Mouse (Mus musculus): Measurements from ENCODE around the gene Setd7. TPM values are rescaled to one million over a fixed set of nuclear protein-coding genes. Genes with fewer than 3 reads are reported as not detected.
A peak's percentile ranks its signal among the peaks of the same experiment; 100 is the strongest.
"Not testable (repeated sequence)": the region's sequence is repeated elsewhere in the genome, so short reads cannot be mapped to it uniquely, and the experiment has no call there.

Setd7 gene
- polyA plus RNA-seq, 1 experiment from 2014 or later = 4.8 TPM

DNA sequence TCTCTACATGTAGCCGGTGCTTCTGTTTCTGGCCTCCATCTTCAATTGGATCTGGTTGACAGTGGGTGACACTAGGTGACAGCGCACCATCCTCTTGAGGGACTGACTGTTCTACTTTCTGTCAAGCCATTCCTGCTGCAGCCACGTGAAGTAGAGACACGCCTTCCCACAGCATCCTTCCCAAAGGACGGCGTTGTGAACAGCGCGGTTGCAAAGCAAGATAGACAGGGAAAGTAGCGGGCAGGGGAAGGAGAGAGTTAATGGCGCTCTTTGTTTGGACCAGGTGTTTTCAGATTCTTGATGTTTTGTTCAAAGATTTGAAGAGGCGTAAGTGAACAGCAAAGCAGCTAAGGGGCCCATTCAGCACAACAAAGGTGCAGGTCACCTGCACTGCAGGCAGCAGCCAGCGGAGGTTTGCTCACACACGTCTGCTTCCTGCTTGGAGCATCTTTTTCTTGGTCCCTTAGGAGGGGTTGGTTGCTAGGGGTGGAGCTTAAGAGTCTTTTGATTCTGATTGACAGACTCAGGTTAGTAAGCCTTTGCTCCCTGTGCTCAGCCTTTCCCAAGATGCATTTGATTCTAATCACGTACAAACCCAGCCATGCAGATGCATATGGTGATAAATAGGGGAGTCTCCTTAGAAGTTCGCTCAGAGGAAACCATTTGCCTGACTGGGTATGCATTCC lies 29.7 kb upstream of the Setd7 start:
- no peaks in the 10 kb centered on the region for H3K36me3 ChIP-seq (ENCODE audit: control insufficient read depth, insufficient read depth, low read length)
- H3K4me2 ChIP-seq (ENCODE audit: low read depth, low read length) = no peak overlapping the region
- H3K4me3 ChIP-seq (replicated peaks; ENCODE audit: low read length) = no peak overlapping the region
- no peaks in the 10 kb centered on the region; the same call in 1 of the 2 replicates for H3K4me1 ChIP-seq (ENCODE audit: control insufficient read depth, insufficient read depth, low read length)
- H3K9me3 ChIP-seq (replicated peaks; ENCODE audit: control insufficient read depth, low read length) = no peaks in the 10 kb centered on the region
- no peak for ATAC-seq (ENCODE audit: insufficient read depth, low FRiP score)
- no peak overlapping the region for H3K9ac ChIP-seq (ENCODE audit: low read length)
- no peak overlapping the region for H3K27ac ChIP-seq (ENCODE audit: low read length)
- 49% methylated on average over 15 of the region's 15 CpGs for WGBS
- no peaks in the 10 kb centered on the region for H3K27me3 ChIP-seq (ENCODE audit: control insufficient read depth, insufficient read depth, low read length)

DNA sequence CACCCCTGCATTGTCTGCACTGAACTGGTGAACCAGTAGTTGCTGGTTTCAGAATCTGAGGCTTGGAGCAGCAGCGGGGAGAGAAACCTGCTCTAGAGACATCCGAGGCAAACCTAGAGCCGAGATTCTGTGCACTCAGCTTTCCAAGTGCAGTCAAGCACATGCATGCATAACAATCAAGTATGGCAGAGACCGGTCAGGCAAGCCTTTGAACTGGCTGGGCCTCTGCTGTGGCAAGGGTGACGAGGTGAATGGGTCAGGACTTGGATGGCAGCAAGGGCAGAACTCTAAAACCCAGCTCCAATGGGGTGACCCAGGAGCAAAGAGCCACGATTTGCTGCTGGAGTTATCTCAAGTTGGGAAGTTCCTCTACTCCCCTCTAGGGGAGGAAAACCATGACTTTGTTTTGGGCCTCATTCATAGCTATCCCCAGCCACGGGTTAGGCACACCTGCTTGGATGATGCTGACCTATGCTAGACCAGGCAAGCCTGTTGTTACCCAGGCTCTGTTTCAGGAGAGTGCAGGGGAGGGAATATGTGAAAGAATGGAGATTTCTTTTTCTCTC lies 27.1 kb upstream of the Setd7 start:
- Histone ChIP-seq H3K4me1 (ENCODE audit: control insufficient read depth, insufficient read depth, low read length) (no peaks in the 10 kb centered on the region; the same call in 1 of the 2 replicates), H3K9me3 (replicated peaks; ENCODE audit: control insufficient read depth, low read length) (no peaks in the 10 kb centered on the region), H3K9ac (ENCODE audit: low read length) (no peak overlapping the region), H3K4me3 (replicated peaks; ENCODE audit: low read length) (no peak overlapping the region), H3K27me3 (ENCODE audit: control insufficient read depth, insufficient read depth, low read length) (no peaks in the 10 kb centered on the region), H3K36me3 (ENCODE audit: control insufficient read depth, insufficient read depth, low read length) (no peaks in the 10 kb centered on the region), H3K4me2 (ENCODE audit: low read depth, low read length) (no peak overlapping the region), H3K27ac (ENCODE audit: low read length) (no peak overlapping the region)
- no peak for ATAC-seq (ENCODE audit: insufficient read depth, low FRiP score)
- 64% methylated on average over 7 of the region's 7 CpGs for WGBS

DNA sequence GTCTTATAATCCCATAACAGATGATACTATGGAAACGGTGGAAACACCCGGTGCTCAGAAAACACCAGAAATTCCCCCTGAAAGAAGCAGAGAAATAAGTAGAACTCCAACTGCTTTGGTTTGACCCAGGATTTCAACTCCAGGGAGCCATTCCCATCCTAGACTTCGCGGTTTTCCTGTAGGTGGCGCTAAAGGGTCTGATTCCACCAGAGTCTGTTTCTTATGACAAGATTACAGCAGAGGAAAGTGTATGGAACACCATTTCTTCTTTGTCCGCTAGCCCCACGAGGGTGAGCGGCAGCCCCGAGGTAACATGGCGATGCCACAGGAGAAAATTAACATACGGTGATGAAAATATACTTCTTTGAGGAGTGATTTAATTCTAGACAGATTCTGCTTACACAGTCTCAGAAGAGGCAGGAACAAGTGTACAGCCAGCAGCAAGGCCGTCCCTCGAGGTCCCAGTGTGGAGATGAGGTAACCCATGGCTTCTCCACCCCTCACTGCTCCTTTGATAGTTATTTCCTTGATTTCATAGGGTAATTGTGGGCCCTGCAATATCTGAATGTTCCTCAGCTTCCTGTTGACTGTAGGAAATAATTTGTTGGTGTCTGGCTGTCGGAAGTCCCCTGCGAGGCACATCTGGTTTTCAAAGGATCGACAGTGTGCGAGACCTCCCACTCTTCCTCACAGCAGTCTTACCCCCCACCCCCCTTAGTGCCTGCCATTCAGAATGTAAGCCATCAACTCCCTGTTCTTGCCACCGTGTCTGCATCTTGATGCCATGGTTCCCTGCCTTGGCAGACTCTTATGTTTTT lies 23.1 kb upstream of the Setd7 start:
- Histone ChIP-seq H3K9ac (ENCODE audit: low read length) (no peak overlapping the region), H3K9me3 (replicated peaks; ENCODE audit: control insufficient read depth, low read length) (no peaks in the 10 kb centered on the region), H3K4me3 (replicated peaks; ENCODE audit: low read length) (no peak overlapping the region), H3K27me3 (ENCODE audit: control insufficient read depth, insufficient read depth, low read length) (no peaks in the 10 kb centered on the region), H3K36me3 (ENCODE audit: control insufficient read depth, insufficient read depth, low read length) (no peaks in the 10 kb centered on the region), H3K4me1 (ENCODE audit: control insufficient read depth, insufficient read depth, low read length) (no peaks in the 10 kb centered on the region), H3K27ac (ENCODE audit: low read length) (no peak overlapping the region), H3K4me2 (ENCODE audit: low read depth, low read length) (no peak overlapping the region)
- peak; percentile 44; the same call in 1 of the 2 replicates for ATAC-seq (ENCODE audit: insufficient read depth, low FRiP score)
- 31% methylated on average over 18 of the region's 18 CpGs for WGBS

DNA sequence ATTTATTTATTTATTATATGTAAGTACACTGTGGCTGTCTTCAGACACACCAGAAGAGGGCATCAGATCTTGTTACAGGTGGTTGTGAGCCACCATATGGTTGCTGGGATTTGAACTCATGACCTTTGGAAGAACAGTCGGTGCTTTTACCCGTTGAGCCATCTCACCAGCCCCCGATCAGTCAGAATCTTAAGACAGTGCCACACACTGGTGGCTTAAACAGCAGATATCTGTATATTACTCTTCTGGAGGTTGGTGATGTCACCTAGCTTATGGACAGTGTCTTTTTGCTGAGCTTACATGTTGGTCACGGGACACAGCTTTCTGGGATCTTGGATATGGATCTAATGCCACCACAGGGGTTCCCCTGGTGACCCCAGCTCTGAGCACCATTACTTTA lies 18.6 kb upstream of the Setd7 start:
- H3K27me3 ChIP-seq (ENCODE audit: control insufficient read depth, insufficient read depth, low read length); H3K4me3 ChIP-seq (replicated peaks; ENCODE audit: low read length); H3K4me2 ChIP-seq (ENCODE audit: low read depth, low read length); H3K27ac ChIP-seq (ENCODE audit: low read length); H3K9ac ChIP-seq (ENCODE audit: low read length); H3K9me3 ChIP-seq (replicated peaks; ENCODE audit: control insufficient read depth, low read length); H3K36me3 ChIP-seq (ENCODE audit: control insufficient read depth, insufficient read depth, low read length); ATAC-seq (ENCODE audit: insufficient read depth, low FRiP score); H3K4me1 ChIP-seq (ENCODE audit: control insufficient read depth, insufficient read depth, low read length): not testable (repeated sequence)
- WGBS = 79% methylated on average over 4 of the region's 4 CpGs

DNA sequence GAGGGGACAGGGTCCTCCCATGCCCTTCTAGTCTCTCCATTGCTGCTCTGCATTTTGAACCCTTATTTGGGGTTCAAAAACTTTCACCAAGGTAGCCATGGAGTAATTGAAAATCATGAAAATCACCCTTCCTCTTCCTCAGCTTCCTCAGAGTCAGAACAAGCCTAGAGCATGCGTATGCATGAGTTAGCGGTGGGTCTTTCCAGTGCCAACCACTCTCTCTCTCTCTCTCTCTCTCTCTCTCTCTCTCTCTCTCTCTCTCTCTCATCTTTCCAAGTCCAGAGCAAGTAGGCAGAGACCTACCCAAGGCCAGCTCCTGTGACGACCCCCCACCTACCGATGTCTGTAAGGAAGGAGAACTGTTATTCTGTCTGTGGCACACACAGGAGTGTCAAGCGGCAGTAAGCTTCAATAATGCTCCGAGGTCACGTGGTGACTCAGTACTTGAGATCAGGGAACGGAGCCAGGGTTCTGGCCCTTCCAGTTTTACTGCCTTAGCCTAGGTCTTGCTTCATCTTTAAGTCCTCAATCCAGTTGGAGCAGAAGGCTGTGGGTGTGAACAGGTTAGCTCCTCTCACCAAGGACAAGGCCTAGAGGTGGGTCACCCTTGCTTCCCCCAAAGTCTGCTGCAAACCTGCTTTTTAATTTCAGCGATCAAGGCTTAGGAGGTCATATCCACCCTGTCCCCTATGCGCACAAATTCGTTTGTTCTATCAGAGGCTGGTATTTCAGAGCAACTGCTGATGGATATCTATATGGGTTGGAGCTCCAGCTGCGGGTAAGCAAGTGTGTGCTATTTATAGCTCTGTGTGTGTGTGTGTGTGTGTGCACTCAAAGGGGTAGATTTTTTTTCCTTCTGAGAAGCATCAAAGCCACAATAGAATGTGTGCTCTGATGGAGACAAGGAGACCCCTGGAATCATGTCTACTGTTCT lies 17.4 kb upstream of the Setd7 start:
- H3K27ac ChIP-seq (ENCODE audit: low read length) = peak overlapping the region; percentile 80
- no peak overlapping the region for H3K9ac ChIP-seq (ENCODE audit: low read length)
- H3K4me1 ChIP-seq (ENCODE audit: control insufficient read depth, insufficient read depth, low read length) = 0 out of 2 replicates have a peak, but pooled peaks cover 5% of the 10 kb centered on the region
- no peaks in the 10 kb centered on the region for H3K27me3 ChIP-seq (ENCODE audit: control insufficient read depth, insufficient read depth, low read length)
- no peak overlapping the region for H3K4me2 ChIP-seq (ENCODE audit: low read depth, low read length)
- H3K36me3 ChIP-seq (ENCODE audit: control insufficient read depth, insufficient read depth, low read length) = no peaks in the 10 kb centered on the region
- H3K4me3 ChIP-seq (replicated peaks; ENCODE audit: low read length) = no peak overlapping the region
- WGBS = 65% methylated on average over 12 of the region's 12 CpGs
- no peaks in the 10 kb centered on the region for H3K9me3 ChIP-seq (replicated peaks; ENCODE audit: control insufficient read depth, low read length)
- ATAC-seq (ENCODE audit: insufficient read depth, low FRiP score) = peak; percentile 77

DNA sequence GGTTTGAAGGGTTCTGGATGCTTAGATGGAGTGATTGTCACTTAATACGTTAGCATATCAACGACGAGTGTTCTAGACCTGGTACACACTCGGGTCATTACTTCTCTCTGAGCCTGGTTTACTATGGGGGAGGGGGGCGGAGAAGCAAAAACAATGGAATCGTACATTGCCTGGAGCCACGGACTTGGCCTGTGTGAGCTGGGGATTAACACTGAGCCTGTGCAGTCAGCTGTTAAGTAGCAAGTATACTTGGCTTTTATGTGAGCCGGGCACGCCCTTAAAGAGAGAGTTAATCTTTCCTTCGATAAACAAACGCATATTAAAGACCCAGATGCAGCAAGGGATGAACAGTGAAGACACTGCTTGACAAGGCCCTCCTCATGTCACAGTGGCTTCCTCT lies 16.7 kb upstream of the Setd7 start:
- Histone ChIP-seq H3K27ac (ENCODE audit: low read length) (peak overlapping the region; percentile 50; the same call in 1 of the 2 replicates), H3K4me1 (ENCODE audit: control insufficient read depth, insufficient read depth, low read length) (0 out of 2 replicates have a peak, but pooled peaks cover 5% of the 10 kb centered on the region), H3K4me3 (replicated peaks; ENCODE audit: low read length) (no peak overlapping the region), H3K9me3 (replicated peaks; ENCODE audit: control insufficient read depth, low read length) (no peaks in the 10 kb centered on the region), H3K4me2 (ENCODE audit: low read depth, low read length) (no peak overlapping the region), H3K36me3 (ENCODE audit: control insufficient read depth, insufficient read depth, low read length) (no peaks in the 10 kb centered on the region), H3K9ac (ENCODE audit: low read length) (no peak overlapping the region), H3K27me3 (ENCODE audit: control insufficient read depth, insufficient read depth, low read length) (no peaks in the 10 kb centered on the region)
- ATAC-seq (ENCODE audit: insufficient read depth, low FRiP score) = peak; percentile 41; the same call in 1 of the 2 replicates
- 61% methylated on average over 11 of the region's 11 CpGs for WGBS

DNA sequence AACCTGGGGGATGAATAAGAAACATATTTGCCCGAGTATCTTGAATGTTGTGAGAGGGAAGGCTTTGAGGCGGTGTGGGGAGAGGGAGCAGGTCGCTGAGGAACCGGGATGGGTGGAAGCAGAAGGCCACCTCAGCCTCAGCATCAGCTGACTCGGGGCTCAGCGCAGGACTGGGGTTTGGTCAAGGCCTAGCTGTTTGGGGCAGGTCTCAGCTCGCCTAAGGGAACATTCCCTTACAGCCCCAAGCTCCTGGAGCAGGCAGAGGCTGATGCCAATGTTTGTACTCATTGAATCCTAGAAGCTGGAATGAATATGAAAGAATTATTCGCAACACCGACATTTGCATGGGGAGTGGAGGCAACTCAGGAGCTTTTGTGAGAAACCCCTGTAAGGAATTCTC lies 13.2 kb upstream of the Setd7 start:
- H3K27ac ChIP-seq (ENCODE audit: low read length) = peak overlapping the region; percentile 46; the same call in 1 of the 2 replicates
- 0 out of 2 replicates have a peak, but pooled peaks cover 5% of the 10 kb centered on the region for H3K4me1 ChIP-seq (ENCODE audit: control insufficient read depth, insufficient read depth, low read length)
- no peak overlapping the region for H3K4me3 ChIP-seq (replicated peaks; ENCODE audit: low read length)
- H3K4me2 ChIP-seq (ENCODE audit: low read depth, low read length) = no peak overlapping the region
- H3K27me3 ChIP-seq (ENCODE audit: control insufficient read depth, insufficient read depth, low read length) = no peaks in the 10 kb centered on the region
- no peak for ATAC-seq (ENCODE audit: insufficient read depth, low FRiP score)
- H3K36me3 ChIP-seq (ENCODE audit: control insufficient read depth, insufficient read depth, low read length) = no peaks in the 10 kb centered on the region
- H3K9me3 ChIP-seq (replicated peaks; ENCODE audit: control insufficient read depth, low read length) = no peaks in the 10 kb centered on the region
- H3K9ac ChIP-seq (ENCODE audit: low read length) = no peak overlapping the region
- 71% methylated on average over 9 of the region's 9 CpGs for WGBS

DNA sequence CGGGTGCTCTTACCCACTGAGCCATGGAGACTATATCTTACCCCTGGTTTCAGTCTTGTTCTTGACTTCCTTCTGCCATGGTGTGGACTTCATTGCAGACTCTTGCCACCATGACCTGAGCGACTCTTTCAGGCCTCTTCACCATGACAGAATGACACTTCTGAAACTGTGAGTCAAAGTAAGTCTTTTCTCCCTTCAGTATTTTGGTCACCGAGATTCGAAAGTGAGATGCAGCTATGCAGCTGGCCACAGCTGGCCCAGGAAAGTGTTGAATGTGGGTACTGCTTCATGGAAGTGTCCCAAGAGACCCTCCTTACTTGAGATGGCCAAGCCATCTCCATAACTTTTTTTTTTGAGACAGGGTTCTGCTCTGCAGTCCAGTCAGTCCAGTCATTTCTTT lies 9.5 kb upstream of the Setd7 start:
- H3K27me3 ChIP-seq (ENCODE audit: control insufficient read depth, insufficient read depth, low read length) = no peaks in the 10 kb centered on the region
- no peak overlapping the region for H3K4me3 ChIP-seq (replicated peaks; ENCODE audit: low read length)
- no peaks in the 10 kb centered on the region for H3K4me1 ChIP-seq (ENCODE audit: control insufficient read depth, insufficient read depth, low read length)
- H3K9me3 ChIP-seq (replicated peaks; ENCODE audit: control insufficient read depth, low read length) = no peaks in the 10 kb centered on the region
- H3K4me2 ChIP-seq (ENCODE audit: low read depth, low read length) = no peak overlapping the region
- no peak overlapping the region for H3K27ac ChIP-seq (ENCODE audit: low read length)
- ATAC-seq (ENCODE audit: insufficient read depth, low FRiP score) = no peak
- no peak overlapping the region for H3K9ac ChIP-seq (ENCODE audit: low read length)
- WGBS = 94% methylated on average over 4 of the region's 4 CpGs
- no peaks in the 10 kb centered on the region for H3K36me3 ChIP-seq (ENCODE audit: control insufficient read depth, insufficient read depth, low read length)
